In genomic region chr8:26833297-26833696, GRCm38 (mm10) we compare ENCODE assay signal across 8 mouse cellular contexts.
A peak's percentile ranks its signal among the peaks of the same experiment; 100 is the strongest.
DNase-seq lines count a peak whose midpoint lies in the region; ATAC-seq and TF ChIP-seq lines count a peak whose summit lies in the region.

No protein-coding gene starts in this region.

- peaks cover 55% of the 10 kb centered on the region for H3K4me1 ChIP-seq in limb, embryonic 13.5 days
- H3K4me1 ChIP-seq in small intestine, adult 2 months (ENCODE audit: control insufficient read depth, insufficient read depth, insufficient read length, low read length), result peaks cover 21% of the 10 kb centered on the region

- no peaks in the 10 kb centered on the region for H3K9me3 ChIP-seq in limb, embryonic 13.5 days

- 0 out of 2 replicates have a peak, but pooled peaks have one; percentile 46 for ATAC-seq in limb, embryonic 13.5 days (ENCODE audit: low FRiP score, low read depth)

- 0 out of 2 replicates have a peak overlapping the region, but pooled peaks have one; percentile 27 for H3K4me2 ChIP-seq in limb, embryonic 13.5 days (replicated peaks)

- no peak overlapping the region for H3K27ac ChIP-seq in limb, embryonic 13.5 days
- peak overlapping the region; percentile 61 for H3K27ac ChIP-seq in small intestine, adult 2 months (ENCODE audit: insufficient read depth, low read depth, low read length)

- H3K4me3 ChIP-seq in limb, embryonic 13.5 days, result no peak overlapping the region
- H3K4me3 ChIP-seq in small intestine, adult 2 months (ENCODE audit: low read depth, low read length), result no peak overlapping the region

- WGBS in limb, embryonic 13.5 days, result 8% methylated on average over 4 of the region's 4 CpGs
- WGBS in small intestine, adult 2 months, result 21% methylated on average over 4 of the region's 4 CpGs

- H3K36me3 ChIP-seq in limb, embryonic 13.5 days, result no peaks in the 10 kb centered on the region
- no peaks in the 10 kb centered on the region for H3K36me3 ChIP-seq in small intestine, adult 2 months (ENCODE audit: control insufficient read depth, insufficient read depth, low read length)

- H3K9ac ChIP-seq in limb, embryonic 13.5 days, result no peak overlapping the region

- peak; percentile 85 for DNase-seq in ovary, adult 18-20 months (ENCODE audit: low spot score)
- DNase-seq in ovary, postnatal 10 days (ENCODE audit: low spot score), result no peak
- DNase-seq in forelimb bud, embryonic 11.5 days (ENCODE audit: low read depth, low spot score), result peak; percentile 94
- DNase-seq in right cerebral cortex, adult 18-20 months, result no peak
- DNase-seq in cerebellum, adult 11-12 months, result no peak
- DNase-seq in left cerebral cortex, postnatal 14 days (ENCODE audit: low spot score in 2 of 2), result no peak

- TF ChIP-seq POLR2A in small intestine, adult 2 months (IDR thresholded peaks at IDR 0.05; ENCODE audit: low read depth, low read length), result no peak

- H3K27me3 ChIP-seq in limb, embryonic 13.5 days, result peaks cover 59% of the 10 kb centered on the region
- H3K27me3 ChIP-seq in small intestine, adult 2 months (ENCODE audit: control insufficient read depth, insufficient read depth, low read length), result no peaks in the 10 kb centered on the region

- intact Hi-C loops in left cerebral cortex, postnatal 14 days (cut with DNase I), result no loop called here

- no peak for TF ChIP-seq CTCF in small intestine, adult 2 months (IDR thresholded peaks at IDR 0.05; ENCODE audit: extremely low read depth, insufficient read length, insufficient replicate concordance, low read depth, low read length)

Comparison
In these comparisons a context has a peak if more than half of its experiments do, and no peak if none do; other contexts are left out.
1. DNase-seq: peak in ovary, adult 18-20 months (single experiment) and forelimb bud, embryonic 11.5 days (single experiment); none in ovary, postnatal 10 days (single experiment), right cerebral cortex, adult 18-20 months (single experiment), cerebellum, adult 11-12 months (single experiment) and left cerebral cortex, postnatal 14 days (0 of 2).